Mouse (Mus musculus): ENCODE measurements at regions not wholly inside any gene's neighbourhood (a gene's known extent, or its start where the extent isn't known, plus 50 kb on each side); places are given as distances from the start of the nearest gene placed in this dataset.

DNA sequence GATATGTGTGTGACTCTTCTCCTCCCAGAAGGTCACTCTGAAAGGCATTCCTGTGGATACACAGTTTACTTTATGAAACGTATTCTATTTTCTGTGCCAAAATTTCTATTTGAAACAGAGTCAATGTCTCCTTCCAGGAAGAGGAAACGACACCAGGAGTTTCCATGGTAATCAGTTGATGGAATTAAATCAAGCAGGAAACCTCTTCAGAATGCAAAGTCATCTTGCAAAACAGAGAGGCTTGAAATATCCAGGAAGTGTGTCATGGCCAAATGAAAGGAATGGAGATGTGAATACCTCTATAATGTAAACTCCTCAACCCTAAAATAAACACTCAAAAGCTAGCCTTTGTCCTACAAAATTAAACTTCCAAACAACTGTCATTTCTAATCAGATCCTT is 189.0 kb upstream of the Agr3 start:
- no peak overlapping the region for H3K4me3 ChIP-seq (replicated peaks; ENCODE audit: low read length)
- no peaks in the 10 kb centered on the region for H3K27me3 ChIP-seq (ENCODE audit: control insufficient read depth, insufficient read depth, low read length)
- no peak overlapping the region for H3K4me2 ChIP-seq (replicated peaks)
- ATAC-seq (ENCODE audit: low FRiP score) (no peak), DNase-seq (ENCODE audit: low spot score) (no peak)
- WGBS = 53% methylated on average over 2 of the region's 2 CpGs
- H3K9ac ChIP-seq = no peak overlapping the region
- H3K9me3 ChIP-seq (ENCODE audit: control insufficient read depth, low read length) = no peaks in the 10 kb centered on the region
- no peak overlapping the region for H3K27ac ChIP-seq
- no peaks in the 10 kb centered on the region for H3K36me3 ChIP-seq (replicated peaks; ENCODE audit: control insufficient read depth, insufficient read depth)
- H3K4me1 ChIP-seq (replicated peaks; ENCODE audit: control insufficient read depth, insufficient read depth, low read length) = no peaks in the 10 kb centered on the region

- Histone ChIP-seq H3K27me3 (ENCODE audit: control insufficient read depth, insufficient read depth, low read length) (no peaks in the 10 kb centered on the region), H3K27ac (no peak overlapping the region), H3K4me1 (replicated peaks; ENCODE audit: control insufficient read depth, insufficient read depth, low read length) (no peaks in the 10 kb centered on the region), H3K4me2 (replicated peaks) (no peak overlapping the region), H3K9ac (no peak overlapping the region), H3K9me3 (ENCODE audit: control insufficient read depth, low read length) (no peaks in the 10 kb centered on the region), H3K4me3 (replicated peaks; ENCODE audit: low read length) (no peak overlapping the region), H3K36me3 (replicated peaks; ENCODE audit: control insufficient read depth, insufficient read depth) (no peaks in the 10 kb centered on the region)
- DNase-seq (ENCODE audit: low spot score) = no peak
- WGBS = 77% methylated on average over 2 of the region's 2 CpGs
- no peak for ATAC-seq (ENCODE audit: low FRiP score)
Measured at GRCm38 (mm10) chr12:35735002-35735401, 190.4 kb upstream of the Agr3 start.

GRCm38 (mm10) chr12:35734371-35734770 is 191.0 kb upstream of the Agr3 start:
- Histone ChIP-seq H3K9me3 (ENCODE audit: control insufficient read depth, low read length) (no peaks in the 10 kb centered on the region), H3K4me1 (replicated peaks; ENCODE audit: control insufficient read depth, insufficient read depth, low read length) (no peaks in the 10 kb centered on the region), H3K27me3 (ENCODE audit: control insufficient read depth, insufficient read depth, low read length) (no peaks in the 10 kb centered on the region), H3K9ac (no peak overlapping the region), H3K36me3 (replicated peaks; ENCODE audit: control insufficient read depth, insufficient read depth) (no peaks in the 10 kb centered on the region), H3K4me2 (replicated peaks) (no peak overlapping the region), H3K4me3 (replicated peaks; ENCODE audit: low read length) (no peak overlapping the region), H3K27ac (no peak overlapping the region)
- 83% methylated on average over 1 of the region's 1 CpGs for WGBS
- ATAC-seq (ENCODE audit: low FRiP score) = no peak
- no peak for DNase-seq (ENCODE audit: low spot score)

DNA sequence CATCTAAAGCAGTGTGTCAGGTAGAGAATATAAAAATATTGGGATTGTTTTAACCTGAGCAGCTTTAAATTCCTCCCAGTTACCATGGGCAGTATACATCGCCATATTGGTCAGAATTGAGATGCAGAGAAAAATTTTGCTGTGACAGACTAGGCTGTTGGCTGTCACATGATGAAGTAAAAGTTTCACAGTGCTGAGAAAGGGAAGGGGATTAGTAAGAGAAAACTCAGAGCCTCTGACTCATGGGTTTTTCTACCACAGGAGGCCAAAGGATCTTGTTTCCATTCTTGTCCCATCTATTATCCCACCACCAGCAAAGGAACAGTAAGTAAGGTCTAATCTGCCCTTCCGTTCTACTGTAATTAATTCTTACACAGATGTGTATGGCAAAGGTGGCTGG is 191.8 kb upstream of the Agr3 start:
- Histone ChIP-seq H3K4me3 (replicated peaks; ENCODE audit: low read length) (no peak overlapping the region), H3K4me1 (replicated peaks; ENCODE audit: control insufficient read depth, insufficient read depth, low read length) (no peaks in the 10 kb centered on the region), H3K4me2 (replicated peaks) (no peak overlapping the region), H3K27me3 (ENCODE audit: control insufficient read depth, insufficient read depth, low read length) (no peaks in the 10 kb centered on the region), H3K27ac (no peak overlapping the region), H3K9me3 (ENCODE audit: control insufficient read depth, low read length) (no peaks in the 10 kb centered on the region), H3K9ac (no peak overlapping the region), H3K36me3 (replicated peaks; ENCODE audit: control insufficient read depth, insufficient read depth) (no peaks in the 10 kb centered on the region)
- WGBS = 93% methylated on average over 2 of the region's 2 CpGs
- DNase-seq (ENCODE audit: low spot score) = no peak
- no peak for ATAC-seq (ENCODE audit: low FRiP score)

DNA sequence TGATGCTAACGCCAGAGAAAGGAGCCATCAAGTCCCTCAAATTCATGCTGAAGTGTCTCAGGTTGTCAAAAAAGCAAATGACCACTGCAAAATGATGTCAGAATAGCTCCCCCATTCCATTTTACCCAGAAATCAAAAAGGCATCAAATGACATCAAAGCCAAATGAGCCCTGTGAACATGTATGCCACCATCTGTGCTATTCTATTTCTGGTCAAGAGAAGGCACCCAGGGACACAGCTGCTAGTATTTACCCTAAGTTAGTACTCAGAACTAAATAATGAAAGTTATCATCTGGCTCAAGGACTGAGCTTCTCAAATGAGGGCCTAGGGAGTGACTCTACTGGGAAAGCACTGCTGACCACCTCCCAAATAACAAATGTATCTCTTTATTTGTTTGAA is 191.1 kb upstream of the Ahr start:
- DNase-seq (ENCODE audit: low spot score) = no peak
- ATAC-seq (ENCODE audit: low FRiP score) = no peak

DNA sequence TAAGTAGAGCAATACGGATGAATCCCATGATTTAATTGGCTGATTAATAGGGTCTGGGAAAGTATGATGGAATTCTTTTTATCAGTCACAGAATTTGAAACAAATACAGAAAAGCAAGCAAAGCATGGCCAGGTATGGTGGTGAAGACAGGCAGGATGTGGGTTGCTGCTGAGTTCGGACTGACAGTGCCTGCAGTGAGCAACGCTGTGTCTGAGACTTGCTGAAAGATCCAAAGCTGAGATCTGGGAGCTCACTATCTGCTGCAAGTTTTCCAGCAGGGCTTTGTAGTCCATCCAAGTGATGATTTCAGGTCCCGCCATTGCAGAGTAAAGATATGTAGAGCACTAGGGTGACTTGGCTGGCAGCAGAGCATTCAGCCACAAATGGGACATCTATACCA is 189.3 kb upstream of the Ahr start:
- DNase-seq (ENCODE audit: low spot score) = no peak
- ATAC-seq (ENCODE audit: low FRiP score) = no peak
- Histone ChIP-seq H3K4me3 (replicated peaks; ENCODE audit: low read length) (no peak overlapping the region), H3K27ac (no peak overlapping the region), H3K4me1 (replicated peaks; ENCODE audit: control insufficient read depth, insufficient read depth, low read length) (no peaks in the 10 kb centered on the region), H3K4me2 (replicated peaks) (no peak overlapping the region), H3K9ac (no peak overlapping the region), H3K27me3 (ENCODE audit: control insufficient read depth, insufficient read depth, low read length) (no peaks in the 10 kb centered on the region), H3K36me3 (replicated peaks; ENCODE audit: control insufficient read depth, insufficient read depth) (no peaks in the 10 kb centered on the region), H3K9me3 (ENCODE audit: control insufficient read depth, low read length) (no peaks in the 10 kb centered on the region)
- WGBS = 86% methylated on average over 4 of the region's 4 CpGs

More for the DNA sequence above, 191.1 kb upstream of the Ahr start:
- H3K27me3 ChIP-seq (ENCODE audit: control insufficient read depth, insufficient read depth, low read length) = no peaks in the 10 kb centered on the region
- no peak overlapping the region for H3K4me3 ChIP-seq (replicated peaks; ENCODE audit: low read length)
- H3K9ac ChIP-seq = no peak overlapping the region
- H3K4me1 ChIP-seq (replicated peaks; ENCODE audit: control insufficient read depth, insufficient read depth, low read length) = no peaks in the 10 kb centered on the region
- no peaks in the 10 kb centered on the region for H3K36me3 ChIP-seq (replicated peaks; ENCODE audit: control insufficient read depth, insufficient read depth)
- no peaks in the 10 kb centered on the region for H3K9me3 ChIP-seq (ENCODE audit: control insufficient read depth, low read length)
- WGBS = 82% methylated on average over 1 of the region's 1 CpGs
- no peak overlapping the region for H3K4me2 ChIP-seq (replicated peaks)
- no peak overlapping the region for H3K27ac ChIP-seq

GRCm38 (mm10) chr12:35712671-35713070 is 177.8 kb upstream of the Ahr start:
- no peak overlapping the region for H3K4me2 ChIP-seq (replicated peaks)
- H3K9ac ChIP-seq = no peak overlapping the region
- ATAC-seq (ENCODE audit: low FRiP score) (no peak), DNase-seq (ENCODE audit: low spot score) (no peak)
- no peak overlapping the region for H3K4me3 ChIP-seq (replicated peaks; ENCODE audit: low read length)
- no peaks in the 10 kb centered on the region for H3K27me3 ChIP-seq (ENCODE audit: control insufficient read depth, insufficient read depth, low read length)
- WGBS = 89% methylated on average over 4 of the region's 4 CpGs
- H3K9me3 ChIP-seq (ENCODE audit: control insufficient read depth, low read length) = no peaks in the 10 kb centered on the region
- no peak overlapping the region for H3K27ac ChIP-seq
- H3K36me3 ChIP-seq (replicated peaks; ENCODE audit: control insufficient read depth, insufficient read depth) = no peaks in the 10 kb centered on the region
- no peaks in the 10 kb centered on the region for H3K4me1 ChIP-seq (replicated peaks; ENCODE audit: control insufficient read depth, insufficient read depth, low read length)

GRCm38 (mm10) chr12:35711549-35712070 is 176.8 kb upstream of the Ahr start:
- H3K9ac ChIP-seq = no peak overlapping the region
- H3K36me3 ChIP-seq (replicated peaks; ENCODE audit: control insufficient read depth, insufficient read depth) = no peaks in the 10 kb centered on the region
- no peaks in the 10 kb centered on the region for H3K4me1 ChIP-seq (replicated peaks; ENCODE audit: control insufficient read depth, insufficient read depth, low read length)
- 89% methylated on average over 6 of the region's 6 CpGs for WGBS
- DNase-seq (ENCODE audit: low spot score) (no peak), ATAC-seq (ENCODE audit: low FRiP score) (no peak)
- H3K27ac ChIP-seq = no peak overlapping the region
- H3K4me3 ChIP-seq (replicated peaks; ENCODE audit: low read length) = no peak overlapping the region
- H3K27me3 ChIP-seq (ENCODE audit: control insufficient read depth, insufficient read depth, low read length) = no peaks in the 10 kb centered on the region
- no peaks in the 10 kb centered on the region for H3K9me3 ChIP-seq (ENCODE audit: control insufficient read depth, low read length)
- no peak overlapping the region for H3K4me2 ChIP-seq (replicated peaks)

DNA sequence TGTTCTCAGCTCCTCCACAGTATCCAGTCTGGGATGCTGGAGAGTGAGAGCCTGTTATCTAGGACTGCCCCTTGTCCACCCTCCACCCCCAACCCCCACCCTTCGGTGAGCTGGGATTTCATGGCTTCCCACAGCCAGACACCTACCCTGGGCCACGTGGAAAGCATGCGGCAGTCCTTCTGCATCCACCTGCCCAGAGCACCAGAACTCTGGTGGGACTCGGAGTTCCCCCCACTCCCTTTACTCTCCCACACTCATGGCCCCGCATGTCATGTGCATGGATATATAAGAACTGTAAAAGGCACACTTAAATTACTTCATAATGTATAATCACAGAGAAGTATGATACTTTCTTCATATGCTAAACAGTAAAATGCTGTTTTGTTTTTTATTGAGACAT is 175.5 kb upstream of the Ahr start:
- Histone ChIP-seq H3K27ac (no peak overlapping the region), H3K9me3 (ENCODE audit: control insufficient read depth, low read length) (no peaks in the 10 kb centered on the region), H3K4me2 (replicated peaks) (no peak overlapping the region), H3K4me3 (replicated peaks; ENCODE audit: low read length) (no peak overlapping the region), H3K36me3 (replicated peaks; ENCODE audit: control insufficient read depth, insufficient read depth) (no peaks in the 10 kb centered on the region), H3K9ac (no peak overlapping the region), H3K4me1 (replicated peaks; ENCODE audit: control insufficient read depth, insufficient read depth, low read length) (no peaks in the 10 kb centered on the region), H3K27me3 (ENCODE audit: control insufficient read depth, insufficient read depth, low read length) (no peaks in the 10 kb centered on the region)
- ATAC-seq (ENCODE audit: low FRiP score) = no peak
- no peak for DNase-seq (ENCODE audit: low spot score)
- 76% methylated on average over 5 of the region's 5 CpGs for WGBS

DNA sequence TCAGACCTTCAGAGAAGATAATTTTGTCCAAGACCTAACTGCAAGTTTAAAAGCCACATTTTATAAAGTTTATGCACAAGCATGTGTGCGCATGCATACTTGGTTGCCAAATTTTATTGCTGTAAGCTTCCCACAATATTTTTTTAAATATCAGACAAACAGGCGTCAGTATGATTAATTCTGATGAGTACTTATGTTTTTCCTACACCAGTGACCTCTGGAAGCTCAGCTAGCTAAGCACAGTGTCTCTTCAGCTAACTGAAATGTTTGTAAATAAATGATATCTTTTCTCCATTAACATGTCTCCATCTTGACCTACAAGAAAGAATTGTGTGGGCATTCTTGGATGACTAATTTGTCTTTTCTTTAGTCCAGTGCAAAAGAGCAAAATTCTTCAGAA is 168.6 kb upstream of the Ahr start:
- WGBS = 90% methylated on average over 2 of the region's 2 CpGs

More for the DNA sequence above, 168.6 kb upstream of the Ahr start:
- H3K27me3 ChIP-seq (ENCODE audit: control insufficient read depth, insufficient read depth, low read length) = no peaks in the 10 kb centered on the region
- no peaks in the 10 kb centered on the region for H3K4me1 ChIP-seq (replicated peaks; ENCODE audit: control insufficient read depth, insufficient read depth, low read length)
- DNase-seq (ENCODE audit: low spot score) (no peak), ATAC-seq (ENCODE audit: low FRiP score) (no peak)
- H3K9ac ChIP-seq = no peak overlapping the region
- H3K9me3 ChIP-seq (ENCODE audit: control insufficient read depth, low read length) = no peaks in the 10 kb centered on the region
- no peak overlapping the region for H3K27ac ChIP-seq
- no peaks in the 10 kb centered on the region for H3K36me3 ChIP-seq (replicated peaks; ENCODE audit: control insufficient read depth, insufficient read depth)
- H3K4me3 ChIP-seq (replicated peaks; ENCODE audit: low read length) = no peak overlapping the region
- no peak overlapping the region for H3K4me2 ChIP-seq (replicated peaks)

All from hindbrain, embryonic 14.5 days (tissue).